Mouse (Mus musculus): Measurements from ENCODE around the gene Cdr1.

The Cdr1 gene

GRCm38 (mm10) chrX:61185458-61185857 is at the start of gene Cdr1:
Gene Cdr1, minus strand, starts transcription at chrX:61185558.
- no peak for DNase-seq (ENCODE audit: low spot score in 2 of 2)

GRCm38 (mm10) chrX:61185869-61186268 is 511 bp upstream of the Cdr1 start:
- no peak for DNase-seq (ENCODE audit: low spot score in 2 of 2)

GRCm38 (mm10) chrX:61166519-61166918 is 18.8 kb downstream of the Cdr1 start:
- DNase-seq (ENCODE audit: low spot score in 2 of 2): no peak

- no peak for DNase-seq (ENCODE audit: low spot score in 2 of 2)
These were observed 24.1 kb downstream of the Cdr1 start for GRCm38 (mm10) chrX:61161249-61161648.

- no peak for DNase-seq (ENCODE audit: low spot score in 2 of 2)
These were observed 30.6 kb downstream of the Cdr1 start for GRCm38 (mm10) chrX:61154657-61155256.

- DNase-seq (ENCODE audit: low spot score in 2 of 2): no peak
These were observed 31.1 kb downstream of the Cdr1 start for GRCm38 (mm10) chrX:61154246-61154645.

GRCm38 (mm10) chrX:61146569-61146968 is 38.8 kb downstream of the Cdr1 start:
- no peak for DNase-seq (ENCODE audit: low spot score in 2 of 2)

GRCm38 (mm10) chrX:61145416-61145815 is 39.9 kb downstream of the Cdr1 start:
- DNase-seq (ENCODE audit: low spot score in 2 of 2): no peak

- DNase-seq (ENCODE audit: low spot score in 2 of 2): no peak
These were observed 50.8 kb downstream of the Cdr1 start for GRCm38 (mm10) chrX:61134592-61134991.
